Mouse (Mus musculus) c-Kit-positive CD71-positive TER-119-positive erythroid progenitor cells, embryonic 14.5 days (primary cell): Measurements from ENCODE around the gene Elavl4.

Experiments used
- DNase-seq: peaks from one replicate; pipeline ENCODE4 v3.0.0-alpha.2; 2013; ENCODE audit warnings: low spot score

The Elavl4 gene

DNA sequence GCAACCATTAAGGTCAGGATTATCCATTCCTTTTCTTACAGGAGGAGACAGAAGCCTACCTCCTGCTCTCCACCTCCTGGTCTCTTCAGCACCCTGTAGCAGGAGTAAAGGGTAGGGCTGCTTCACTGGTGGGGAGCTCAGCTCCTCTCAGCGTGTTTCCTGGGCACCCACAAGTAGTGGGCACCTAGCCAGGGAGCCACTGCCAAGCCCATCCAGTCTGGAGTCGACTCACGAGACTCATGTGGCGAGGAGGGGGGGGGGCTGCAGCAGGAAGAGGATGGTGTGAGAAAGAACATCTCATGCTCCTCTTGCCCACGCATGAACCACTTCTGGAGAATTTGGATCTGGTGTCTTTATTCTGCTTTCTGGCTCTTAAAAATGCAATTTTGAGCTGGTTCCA lies 186.5 kb downstream of the Elavl4 start:
- no peak for DNase-seq

DNA sequence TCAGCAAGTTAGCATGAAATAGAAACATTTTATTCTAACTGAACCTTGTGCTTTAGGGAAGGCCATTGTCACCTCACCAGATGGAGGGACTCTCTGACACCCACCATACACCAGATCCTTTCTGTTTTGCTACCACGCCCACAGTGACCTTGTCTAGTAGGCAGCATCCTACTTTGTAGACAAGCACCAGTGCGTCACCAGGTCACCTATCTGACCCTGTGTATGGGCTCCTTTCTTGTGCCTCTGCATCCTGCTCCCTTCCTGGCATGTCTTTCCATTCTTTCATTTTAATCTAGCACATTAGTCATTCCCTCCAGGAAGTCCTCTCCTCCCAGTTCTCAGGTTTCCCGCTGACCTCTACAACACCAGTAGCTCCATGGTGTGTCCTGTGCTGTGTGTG lies 190.1 kb downstream of the Elavl4 start:
- no peak for DNase-seq

DNA sequence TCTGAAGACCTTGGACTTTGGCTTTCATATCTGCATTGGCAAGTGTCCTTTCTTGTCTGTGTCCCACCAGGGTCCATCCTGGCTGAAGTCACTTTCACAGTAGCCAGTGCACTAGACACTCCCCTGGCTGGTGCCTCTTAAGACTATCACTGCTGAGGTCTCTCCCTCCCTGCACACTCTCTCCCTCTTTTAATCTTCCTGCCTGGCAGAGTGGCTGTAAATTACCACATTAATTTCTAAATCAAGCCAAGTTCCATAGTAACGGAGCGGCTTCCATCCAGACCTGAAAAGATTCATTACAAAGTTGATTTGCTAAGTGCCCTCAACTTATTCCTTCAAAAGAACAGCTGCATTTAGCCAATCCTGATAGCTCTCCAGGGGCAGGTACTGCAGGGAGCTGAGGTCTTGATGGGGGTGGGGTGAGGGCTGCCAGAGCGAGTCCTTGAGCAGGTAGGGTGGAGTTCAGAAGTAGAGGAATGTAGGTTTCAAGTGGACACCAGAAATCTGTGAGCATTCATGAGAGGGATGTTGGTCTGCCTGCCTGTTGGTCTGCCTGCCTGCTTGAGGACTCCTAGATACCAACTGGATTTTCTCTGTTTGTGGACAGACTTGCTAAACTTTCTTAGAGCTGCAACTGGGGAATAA lies 194.1 kb downstream of the Elavl4 start:
- DNase-seq: no peak

DNA sequence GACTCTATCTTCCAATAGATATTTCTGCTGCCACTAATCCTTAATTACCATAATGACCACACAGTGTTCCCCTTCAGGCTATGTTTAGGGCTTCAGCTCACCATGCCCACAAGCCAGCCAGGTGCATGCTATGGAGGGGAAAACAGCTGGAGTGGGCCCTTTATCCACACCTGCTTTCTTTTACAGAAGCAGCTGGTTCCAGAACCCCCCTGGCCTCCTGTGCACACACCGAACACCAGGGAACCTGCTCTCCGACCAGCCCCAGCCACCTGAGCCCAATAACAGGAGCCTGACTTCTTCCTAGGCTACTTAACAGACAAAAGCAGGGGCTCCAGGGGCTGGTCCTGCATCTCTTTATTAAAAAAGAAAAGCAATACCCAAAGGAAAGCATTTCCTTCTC lies 195.8 kb downstream of the Elavl4 start:
- DNase-seq: no peak
